Mouse (Mus musculus): ENCODE results near the gene Nuak2. TPM values are rescaled to one million over a fixed set of nuclear protein-coding genes. Genes with fewer than 3 reads are reported as not detected.

Nuak2 gene
- total RNA-seq, 1 experiment, result 8.0 TPM

DNA sequence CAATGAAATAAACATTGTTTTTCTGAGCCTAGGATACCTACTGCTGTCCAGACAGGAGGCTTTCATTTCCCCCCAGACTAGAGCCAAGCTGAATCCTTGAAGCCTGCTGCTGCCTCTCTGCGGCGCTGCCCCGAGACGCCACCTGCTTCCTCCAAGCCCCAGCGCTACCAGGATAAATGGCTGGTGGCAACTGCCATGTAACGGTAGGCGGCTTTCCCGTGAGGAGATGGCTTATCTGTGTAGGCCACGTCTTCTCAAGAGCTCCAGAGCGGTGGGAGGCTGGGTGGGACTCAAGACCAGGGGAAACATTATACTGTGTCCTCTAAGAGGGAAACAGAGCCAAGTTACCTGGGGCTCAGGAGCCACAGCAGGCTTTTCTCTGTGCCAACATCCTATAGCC is 66.0 kb downstream of the Nuak2 start:
- no peak for TF ChIP-seq HCFC1 (IDR thresholded peaks at IDR 0.05; ENCODE audit: borderline replicate concordance, insufficient read depth, low read length)
- TF ChIP-seq ZC3H11A (IDR thresholded peaks at IDR 0.05; ENCODE audit: borderline replicate concordance, low read depth, low read length), result no peak
- no peak for TF ChIP-seq ZNF384 (IDR thresholded peaks at IDR 0.05; ENCODE audit: low read depth, low read length)
- no peak for TF ChIP-seq MAFK (IDR thresholded peaks at IDR 0.05; ENCODE audit: insufficient read depth, low read depth, low read length)
- TF ChIP-seq CHD2 (IDR thresholded peaks at IDR 0.05; ENCODE audit: low read depth, low read length), result no peak
- Histone ChIP-seq H3K27ac (ENCODE audit: insufficient read depth, low read depth, low read length, poor library complexity, severe bottlenecking) (no peak overlapping the region), H3K9ac (ENCODE audit: insufficient read depth, low read depth, low read length, poor library complexity, severe bottlenecking) (no peak overlapping the region), H3K4me3 (ENCODE audit: insufficient read depth in 1 of 2, low read depth in 1 of 2, low read length in 2 of 2, poor library complexity in 1 of 2, severe bottlenecking in 1 of 2) (no peak overlapping the region), H3K9me3 (ENCODE audit: control insufficient read depth, insufficient read depth, low read depth, low read length) (no peaks in the 10 kb centered on the region), H3K36me3 (ENCODE audit: control insufficient read depth, insufficient read depth, low read length, poor library complexity, severe bottlenecking) (no peaks in the 10 kb centered on the region; the same call in 1 of the 2 replicates), H3K4me1 (ENCODE audit: control insufficient read depth in 2 of 2, insufficient read depth in 2 of 2, low read length in 2 of 2, poor library complexity in 1 of 2) (peaks cover 0 to 8% of the 10 kb centered on the region in 2 experiments; a peak in 2 of 4 replicates)
- in situ Hi-C loops (cut with MboI; ENCODE audit: low sequenced_read_pairs in 2 of 2, unreplicated experiment in 2 of 2), result no loop called here
- no peak for DNase-seq (ENCODE audit: low read depth, low spot score)

Other genes with a start within 250 kb of the Nuak2 start
- gene Mfsd4a, start 248.1 kb upstream of the Nuak2 start, total RNA-seq (2012; rRNA removed), result 1.3 and 2.4 TPM in 2 replicates
- gene Cdk18, start 176.4 kb upstream of the Nuak2 start, total RNA-seq (2012; rRNA removed), result 9.6 and 10.8 TPM in 2 replicates
- gene Lemd1, start 124.7 kb upstream of the Nuak2 start, total RNA-seq (2012; rRNA removed), result 3.9 and 4.3 TPM in 2 replicates
- gene AC124108.1, start 124.7 kb upstream of the Nuak2 start, total RNA-seq (2012; rRNA removed), result 5.0 and 6.5 TPM in 2 replicates
- gene Gm10188, start 86.4 kb upstream of the Nuak2 start, total RNA-seq (2012; rRNA removed), result 0.37 TPM in 1 of 2 replicates, not detected in the other
- gene Klhdc8a, start 17.5 kb upstream of the Nuak2 start, total RNA-seq (2012; rRNA removed), result 1.2 and 2.8 TPM in 2 replicates
- 5.8 and 7.9 TPM in 2 replicates for gene Tmcc2, start 75.2 kb downstream of the Nuak2 start, total RNA-seq (2012; rRNA removed)
- gene Dstyk, start 101.4 kb downstream of the Nuak2 start, total RNA-seq (2012; rRNA removed), result 6.5 and 8.4 TPM in 2 replicates
- gene Rbbp5, start 161.2 kb downstream of the Nuak2 start, total RNA-seq (2012; rRNA removed), result 45.0 and 51.7 TPM in 2 replicates
- 4.3 and 6.8 TPM in 2 replicates for gene Tmem81, start 190.1 kb downstream of the Nuak2 start, total RNA-seq (2012; rRNA removed)
- gene Cntn2, start 227.1 kb downstream of the Nuak2 start, total RNA-seq (2012; rRNA removed), result 2.9 and 4.8 TPM in 2 replicates